Mouse (Mus musculus) hindbrain, embryonic 11.5 days (tissue): ENCODE data around the gene Tex9. TPM values are rescaled to one million over a fixed set of nuclear protein-coding genes. Genes with fewer than 3 reads are reported as not detected.

Experiments
- ATAC-seq: fragments of 200-750 bp; cut with Nextera tagmentation; 2 replicates; pipeline ENCODE4 v1.8.0; 2017; ENCODE audit warnings: mild to moderate bottlenecking, moderate TSS enrichment, moderate library complexity; ENCODE audit not compliant: low FRiP score
- DNase-seq: peaks from one replicate; pipeline ENCODE4 v3.0.0-alpha.2; 2015; ENCODE audit warnings: low spot score
- H3K27ac ChIP-seq: fragments of 300-500 bp; sonication (generic); 2 replicates; pipeline ENCODE4 v1.5.1; 2014; ENCODE audit warnings: mild to moderate bottlenecking, low read depth, low read length
- H3K27me3 ChIP-seq: fragments of 300-500 bp; sonication (generic); 2 replicates; pipeline ENCODE4 v1.6.1; 2014; ENCODE audit warnings: mild to moderate bottlenecking, low read length, moderate library complexity, mixed read lengths; ENCODE audit not compliant: control insufficient read depth, insufficient read depth
- H3K36me3 ChIP-seq: fragments of 300-500 bp; sonication (generic); 2 replicates; pipeline ENCODE4 v1.6.1; 2014; ENCODE audit warnings: mild to moderate bottlenecking, low read length, moderate library complexity, mixed read lengths; ENCODE audit not compliant: control insufficient read depth, insufficient read depth
- H3K4me1 ChIP-seq: fragments of 300-500 bp; sonication (generic); replicated peaks from 2 replicates; pipeline ENCODE4 v1.6.1; 2014; ENCODE audit warnings: low read length, mixed read lengths; ENCODE audit not compliant: control insufficient read depth, insufficient read depth
- H3K4me2 ChIP-seq: fragments of 300-500 bp; sonication (generic); replicated peaks from 2 replicates; pipeline ENCODE4 v1.6.1; 2014; ENCODE audit warnings: mild to moderate bottlenecking, low read depth, low read length
- H3K4me3 ChIP-seq: fragments of 300-500 bp; sonication (generic); 2 replicates; pipeline ENCODE4 v1.5.1; 2014; ENCODE audit warnings: low read depth, low read length
- H3K9ac ChIP-seq: fragments of 300-500 bp; sonication (generic); 2 replicates; pipeline ENCODE4 v1.6.1; 2014; ENCODE audit warnings: low read depth, low read length
- H3K9me3 ChIP-seq: fragments of 300-500 bp; sonication (generic); 2 replicates; pipeline ENCODE4 v1.6.1; 2016; ENCODE audit warnings: low read length; ENCODE audit not compliant: control insufficient read depth
- WGBS: fragments of 180-500 bp; shearing (Covaris S2); extraction: QIAGEN DNeasy Blood & Tissue Kit; methylation state at CpG from one replicate; pipeline ENCODE4 v1.1.7; 2014; 5-methylcytosine and 5-hydroxymethylcytosine counted together
- polyA plus RNA-seq: library from polyadenylated mRNA; unstranded; fragments of >200 nt; fragmentation: Nextera tagmentation; extraction: Ambion mirVana; gene quantifications from 2 replicates; pipeline ENCODE4 v1.2.1, GENCODE M21; 2014

Tex9 gene
- polyA plus RNA-seq, 1 experiment from 2014 or later = 75.3 TPM

- 94% methylated on average over 4 of the region's 4 CpGs for WGBS
- Histone ChIP-seq H3K36me3 (no peaks in the 10 kb centered on the region), H3K4me3 (no peak overlapping the region), H3K9ac (no peak overlapping the region), H3K9me3 (no peaks in the 10 kb centered on the region), H3K27me3 (no peaks in the 10 kb centered on the region), H3K27ac (no peak overlapping the region), H3K4me2 (no peak overlapping the region), H3K4me1 (0 out of 2 replicates have a peak, but pooled peaks cover 2% of the 10 kb centered on the region)
- ATAC-seq (no peak), DNase-seq (no peak)
Observed at GRCm38 (mm10) chr9:72440358-72440757, 51.7 kb downstream of the Tex9 start.

- DNase-seq (no peak), ATAC-seq (peak; percentile 12; the same call in 1 of the 2 replicates)
- Histone ChIP-seq H3K4me2 (peak overlapping the region; percentile 81), H3K4me3 (peak overlapping the region; percentile 62), H3K36me3 (no peaks in the 10 kb centered on the region), H3K9me3 (no peaks in the 10 kb centered on the region), H3K27me3 (no peaks in the 10 kb centered on the region), H3K4me1 (0 out of 2 replicates have a peak, but pooled peaks cover 2% of the 10 kb centered on the region), H3K27ac (peak overlapping the region; percentile 53; the same call in 1 of the 2 replicates), H3K9ac (peak overlapping the region; percentile 58)
- 4% methylated on average over 9 of the region's 9 CpGs for WGBS
Observed at GRCm38 (mm10) chr9:72438749-72439148, 53.3 kb downstream of the Tex9 start.

DNA sequence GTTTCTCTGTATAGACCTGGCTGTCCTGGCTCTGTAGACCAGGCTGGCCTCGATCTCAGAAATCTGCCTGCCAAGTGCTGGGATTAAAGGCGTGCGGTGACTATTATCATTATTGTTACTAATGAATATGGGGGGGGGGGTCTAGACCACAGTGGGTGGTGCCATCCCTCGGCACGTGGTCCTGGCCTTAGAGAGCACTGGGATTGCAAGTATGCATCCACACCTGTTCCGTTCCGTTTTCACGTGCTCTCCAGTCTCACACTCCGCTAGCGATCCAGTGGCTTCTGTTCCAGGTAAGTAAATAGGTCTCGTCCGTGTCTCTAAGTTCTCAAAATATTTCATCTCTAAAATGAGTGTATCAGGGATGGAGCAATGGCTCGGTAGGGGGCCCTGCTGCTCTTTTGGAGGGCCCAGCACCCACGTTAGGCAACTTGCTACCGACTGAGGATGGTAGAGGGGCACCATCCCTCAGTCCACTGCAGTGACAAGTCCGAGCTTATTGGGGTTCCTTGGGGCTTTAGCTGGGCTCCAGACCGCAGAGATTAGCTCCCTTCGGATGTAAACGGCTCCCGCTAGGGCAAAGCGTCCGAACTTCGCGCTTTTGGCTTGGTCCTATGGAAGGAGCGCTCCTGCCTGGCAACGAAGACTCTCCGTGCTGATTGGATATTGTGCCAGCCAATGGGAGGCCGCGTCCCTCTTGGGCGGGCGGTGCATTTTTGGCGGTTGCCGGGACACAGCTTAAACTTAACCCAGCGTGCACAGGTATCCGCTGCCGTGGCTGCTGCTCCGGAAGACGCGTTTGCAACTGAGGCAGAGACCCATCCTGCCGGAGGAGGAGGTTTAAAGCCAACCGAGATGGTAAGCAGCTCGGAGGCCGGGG is 54.0 kb downstream of the Tex9 start, which contains the start of gene Mns1:
TSS of gene Mns1 (plus strand) at position 190 of the 880 bp plus-strand sequence.
- Histone ChIP-seq H3K9ac (peak within 1 kb of the TSS; percentile 58), H3K4me2 (peak within 1 kb of the TSS; percentile 81), H3K9me3 (no peaks in the 10 kb centered on the region), H3K4me3 (peak within 1 kb of the TSS; percentile 62), H3K4me1 (0 out of 2 replicates have a peak, but pooled peaks cover 2% of the 10 kb centered on the region), H3K27ac (peak within 1 kb of the TSS; percentile 58; the same call in 1 of the 2 replicates), H3K36me3 (no peaks in the 10 kb centered on the region), H3K27me3 (no peaks in the 10 kb centered on the region)
- WGBS = 2% methylated on average over 43 of the region's 43 CpGs
- DNase-seq = peak; percentile 94
- peak; percentile 98 for ATAC-seq

GRCm38 (mm10) chr9:72434876-72435275 is 57.1 kb downstream of the Tex9 start:
- Histone ChIP-seq H3K9me3 (no peaks in the 10 kb centered on the region), H3K4me1 (0 out of 2 replicates have a peak, but pooled peaks cover 2% of the 10 kb centered on the region), H3K27me3 (no peaks in the 10 kb centered on the region), H3K4me3 (no peak overlapping the region), H3K27ac (no peak overlapping the region), H3K4me2 (no peak overlapping the region), H3K9ac (no peak overlapping the region), H3K36me3 (no peaks in the 10 kb centered on the region)
- ATAC-seq (no peak), DNase-seq (no peak)
- WGBS = 52% methylated on average over 9 of the region's 9 CpGs

GRCm38 (mm10) chr9:72427861-72428260 is 64.2 kb downstream of the Tex9 start:
- Histone ChIP-seq H3K36me3 (no peaks in the 10 kb centered on the region), H3K9ac (no peak overlapping the region), H3K4me3 (no peak overlapping the region), H3K4me1 (no peaks in the 10 kb centered on the region), H3K4me2 (no peak overlapping the region), H3K9me3 (no peaks in the 10 kb centered on the region), H3K27me3 (no peaks in the 10 kb centered on the region), H3K27ac (no peak overlapping the region)
- WGBS = 78% methylated on average over 4 of the region's 4 CpGs
- DNase-seq (no peak), ATAC-seq (no peak)

- DNase-seq = no peak
- H3K9ac ChIP-seq = no peak overlapping the region
- H3K9me3 ChIP-seq = no peaks in the 10 kb centered on the region
- 0 out of 2 replicates have a peak, but pooled peaks cover 2% of the 10 kb centered on the region for H3K4me1 ChIP-seq
- H3K27ac ChIP-seq = no peak overlapping the region
- H3K27me3 ChIP-seq = no peaks in the 10 kb centered on the region
- WGBS = 72% methylated on average over 11 of the region's 11 CpGs
- H3K4me2 ChIP-seq = no peak overlapping the region
- ATAC-seq = no peak
- H3K4me3 ChIP-seq = no peak overlapping the region
- no peaks in the 10 kb centered on the region for H3K36me3 ChIP-seq
Observed at GRCm38 (mm10) chr9:72425300-72425850, 66.6 kb downstream of the Tex9 start.

GRCm38 (mm10) chr9:72422753-72423152 is 69.3 kb downstream of the Tex9 start:
- H3K27me3 ChIP-seq = no peaks in the 10 kb centered on the region
- no peak for DNase-seq
- H3K36me3 ChIP-seq = no peaks in the 10 kb centered on the region
- 0 out of 2 replicates have a peak, but pooled peaks cover 2% of the 10 kb centered on the region for H3K4me1 ChIP-seq
- H3K9ac ChIP-seq = no peak overlapping the region
- no peak overlapping the region for H3K4me3 ChIP-seq
- no peak for ATAC-seq
- H3K9me3 ChIP-seq = no peaks in the 10 kb centered on the region
- 88% methylated on average over 2 of the region's 2 CpGs for WGBS
- H3K27ac ChIP-seq = no peak overlapping the region
- no peak overlapping the region for H3K4me2 ChIP-seq

GRCm38 (mm10) chr9:72422284-72422683 is 69.7 kb downstream of the Tex9 start:
- no peaks in the 10 kb centered on the region for H3K36me3 ChIP-seq
- ATAC-seq (no peak), DNase-seq (peak; percentile 28)
- 64% methylated on average over 11 of the region's 11 CpGs for WGBS
- H3K9me3 ChIP-seq = no peaks in the 10 kb centered on the region
- H3K27ac ChIP-seq = peak overlapping the region; percentile 40; the same call in 1 of the 2 replicates
- no peak overlapping the region for H3K4me2 ChIP-seq
- 0 out of 2 replicates have a peak, but pooled peaks cover 2% of the 10 kb centered on the region for H3K4me1 ChIP-seq
- H3K4me3 ChIP-seq = no peak overlapping the region
- H3K9ac ChIP-seq = no peak overlapping the region
- no peaks in the 10 kb centered on the region for H3K27me3 ChIP-seq
